Mouse (Mus musculus): ENCODE results near the gene C530025M09Rik. TPM values are rescaled to one million over a fixed set of nuclear protein-coding genes. Genes with fewer than 3 reads are reported as not detected.

Gene C530025M09Rik
- total and polyA plus RNA-seq, 3 experiments = not detected

DNA sequence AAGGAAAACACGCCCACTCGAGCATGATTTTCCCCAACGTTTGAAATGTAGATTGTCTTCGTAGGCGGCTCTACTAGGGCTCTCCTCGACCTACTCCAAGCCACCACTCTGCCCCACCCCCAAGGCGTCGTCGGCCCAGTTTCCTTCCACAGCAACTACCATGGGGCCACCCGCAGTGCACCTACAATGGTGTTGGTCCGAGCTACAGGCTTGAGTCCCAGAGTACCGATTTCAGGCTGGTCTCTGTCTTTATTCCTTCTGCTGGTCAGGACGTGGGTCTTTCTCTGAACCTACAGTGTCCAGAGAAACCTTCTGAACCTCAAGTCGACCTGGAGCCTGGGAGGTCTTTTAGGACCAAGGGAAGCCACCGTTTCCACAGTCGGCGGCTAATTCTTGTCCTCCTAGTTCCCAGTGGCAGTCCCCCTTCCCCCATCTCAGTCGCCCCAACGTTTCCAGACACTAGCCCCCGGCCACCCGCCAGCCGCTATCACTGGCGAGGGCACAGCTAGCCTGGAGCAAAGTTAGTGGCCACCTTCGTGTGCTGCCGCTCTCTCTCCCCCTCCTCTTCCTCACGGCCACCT lies 968 bp downstream of the C530025M09Rik start:
- no peak for DNase-seq (ENCODE audit: extremely low read depth)
- Histone ChIP-seq H3K9me3 (replicated peaks; ENCODE audit: low read length) (peaks cover 14% of the 10 kb centered on the region), H3K36me3 (replicated peaks in 1 of 2; ENCODE audit: control insufficient read depth in 1 of 2, insufficient read depth in 1 of 2, low read length in 1 of 2) (no peaks in the 10 kb centered on the region), H3K4me1 (ENCODE audit: control insufficient read depth in 1 of 2, insufficient read depth in 2 of 2) (no peaks in the 10 kb centered on the region), H3K27me3 (replicated peaks) (no peaks in the 10 kb centered on the region), H3K27ac (ENCODE audit: insufficient read depth, low read depth) (no peak overlapping the region), H3K4me2 (ENCODE audit: insufficient read depth, low read depth, poor library complexity, severe bottlenecking) (no peak overlapping the region), H3K79me2 (replicated peaks; ENCODE audit: control insufficient read depth, extremely low read depth, insufficient read depth, poor library complexity, severe bottlenecking) (no peaks in the 10 kb centered on the region), H3K4me3 (replicated peaks in 1 of 3; ENCODE audit: low read depth in 2 of 3, low read length in 2 of 3, poor library complexity in 1 of 3) (no peak overlapping the region), H3K9ac (ENCODE audit: insufficient read depth, low read depth) (no peak overlapping the region)
- TF ChIP-seq POLR2A (IDR thresholded peaks at IDR 0.05; ENCODE audit: low read depth, low read length) (no peak), GABPA (IDR thresholded peaks at IDR 0.05; ENCODE audit: insufficient replicate concordance, low read depth, low read length) (no peak), E2F4 (IDR thresholded peaks at IDR 0.05; ENCODE audit: insufficient replicate concordance, low read depth, low read length) (no peak), JUND (conservative IDR thresholded peaks at IDR 0.05; ENCODE audit: low read depth, low read length) (no peak), CTCF (conservative IDR thresholded peaks at IDR 0.05 in 1 of 2, IDR thresholded peaks at IDR 0.05 in 1 of 2; ENCODE audit: low read depth in 2 of 2, low read length in 2 of 2) (no peak), IRF4 (IDR thresholded peaks at IDR 0.05; ENCODE audit: low read depth, low read length) (no peak), SMC3 (IDR thresholded peaks at IDR 0.05; ENCODE audit: low read depth, low read length) (no peak), MAX (IDR thresholded peaks at IDR 0.05; ENCODE audit: low read length) (no peak), MXI1 (IDR thresholded peaks at IDR 0.05; ENCODE audit: low read depth, low read length) (no peak), MAFK (IDR thresholded peaks at IDR 0.05; ENCODE audit: insufficient replicate concordance, low read length) (no peak), PAX5 (IDR thresholded peaks at IDR 0.05; ENCODE audit: low read length) (no peak), UBTF (IDR thresholded peaks at IDR 0.05; ENCODE audit: low read depth, low read length) (no peak), MYC (IDR thresholded peaks at IDR 0.05; ENCODE audit: low read depth, low read length) (no peak), ELF1 (IDR thresholded peaks at IDR 0.05; ENCODE audit: low read depth, low read length) (no peak)
- dilution Hi-C loops (cut with MboI; ENCODE audit: extremely low pct_ligation_motif_present, extremely low pct_unique_long_range_greater_than_20kb, low sequenced_read_pairs) (no loop called here), in situ Hi-C loops (cut with MboI; ENCODE audit: low pct_ligation_motif_present, low pct_unique_long_range_greater_than_20kb, low sequenced_read_pairs) (no loop called here)

- no peaks in the 10 kb centered on the region for H3K79me2 ChIP-seq (replicated peaks; ENCODE audit: control insufficient read depth, extremely low read depth, insufficient read depth, poor library complexity, severe bottlenecking)
- H3K4me3 ChIP-seq (replicated peaks in 1 of 3; ENCODE audit: low read depth in 2 of 3, low read length in 2 of 3, poor library complexity in 1 of 3) = no peak within 1 kb of the TSS
- TF ChIP-seq MAFK (IDR thresholded peaks at IDR 0.05; ENCODE audit: insufficient replicate concordance, low read length) = no peak
- TF ChIP-seq CHD2 (IDR thresholded peaks at IDR 0.05; ENCODE audit: low read length) = no peak
- TF ChIP-seq SIN3A (IDR thresholded peaks at IDR 0.05; ENCODE audit: low read length) = no peak
- H3K4me2 ChIP-seq (ENCODE audit: insufficient read depth, low read depth, poor library complexity, severe bottlenecking) = no peak within 1 kb of the TSS
- H3K9me3 ChIP-seq (replicated peaks; ENCODE audit: low read length) = peaks cover 14% of the 10 kb centered on the region
- no peaks in the 10 kb centered on the region for H3K36me3 ChIP-seq (replicated peaks in 1 of 2; ENCODE audit: control insufficient read depth in 1 of 2, insufficient read depth in 1 of 2, low read length in 1 of 2)
- no peaks in the 10 kb centered on the region for H3K4me1 ChIP-seq (ENCODE audit: control insufficient read depth in 1 of 2, insufficient read depth in 2 of 2)
- DNase-seq (ENCODE audit: extremely low read depth) = no peak
- dilution Hi-C loops (cut with MboI; ENCODE audit: extremely low pct_ligation_motif_present, extremely low pct_unique_long_range_greater_than_20kb, low sequenced_read_pairs) (no loop called here), in situ Hi-C loops (cut with MboI; ENCODE audit: low pct_ligation_motif_present, low pct_unique_long_range_greater_than_20kb, low sequenced_read_pairs) (no loop called here)
- H3K27ac ChIP-seq (ENCODE audit: insufficient read depth, low read depth) = no peak within 1 kb of the TSS
- no peaks in the 10 kb centered on the region for H3K27me3 ChIP-seq (replicated peaks)
- no peak within 1 kb of the TSS for H3K9ac ChIP-seq (ENCODE audit: insufficient read depth, low read depth)
Measured at GRCm38 (mm10) chr2:149828911-149829310, 2.1 kb downstream of the C530025M09Rik start, which contains the start of gene Syndig1. TSS of gene Syndig1 (plus strand) at chr2:149829211.

Measured in CH12.LX (cell line).